Mouse (Mus musculus): Measurements from ENCODE around the gene Lsm10.

GRCm38 (mm10) chr4:126120052-126120451 lies 23.6 kb downstream of the Lsm10 start:
- TF ChIP-seq POLR2A (IDR thresholded peaks at IDR 0.05; ENCODE audit: borderline replicate concordance, insufficient read depth, low read length) (no peak), CTCF (IDR thresholded peaks at IDR 0.05; ENCODE audit: borderline replicate concordance, insufficient read depth, low read depth, low read length) (no peak)
